Mouse (Mus musculus) urinary bladder, postnatal 0 days (tissue): ENCODE measurements around the gene Rcn3. TPM values are rescaled to one million over a fixed set of nuclear protein-coding genes. Genes with fewer than 3 reads are reported as not detected.

ENCODE experiments used
- microRNA counts: library from miRNA; unstranded; fragments of <30 nt; microRNA quantifications from one replicate; lab custom pipeline; 2016
- microRNA-seq: library from miRNA; unstranded; fragments of <30 nt; microRNA quantifications from one replicate; pipeline ENCODE4, GENCODE M21; 2016
- polyA plus RNA-seq: library from polyadenylated mRNA; unstranded; fragments of >200 nt; fragmentation: Nextera tagmentation; extraction: Ambion mirVana; gene quantifications from 2 replicates; pipeline ENCODE4 v1.2.1, GENCODE M21; 2015

Rcn3 gene
- polyA plus RNA-seq, result 345 and 360 TPM in 2 replicates

GRCm38 (mm10) chr7:45092048-45092447 lies at the start of gene Rcn3:
Gene Rcn3 (minus strand): TSS chr7:45092221.

GRCm38 (mm10) chr7:45135993-45136567 lies 44.1 kb upstream of the Rcn3 start, which contains the start of the genes Gm45713 and Flt3l:
Gene Gm45713 (minus strand): TSS chr7:45136231.
Gene Flt3l (minus strand): TSS chr7:45136432.

GRCm38 (mm10) chr7:45128624-45129246 lies 36.7 kb upstream of the Rcn3 start, which contains the start of gene Rpl13a:
Gene Rpl13a (minus strand): TSS chr7:45128761.

GRCm38 (mm10) chr7:45124224-45125143 lies 32.5 kb upstream of the Rcn3 start, which contains the start of gene Rps11:
Gene Rps11 (minus strand): TSS chr7:45124439.

GRCm38 (mm10) chr7:45103652-45104180 lies 11.7 kb upstream of the Rcn3 start, which contains the start of gene Fcgrt:
Gene Fcgrt (minus strand): TSS chr7:45103851.

GRCm38 (mm10) chr7:45062239-45062835 lies 29.7 kb downstream of the Rcn3 start, which contains the start of the genes Nosip and Prrg2:
Gene Nosip (plus strand): TSS chr7:45062429.
Gene Prrg2 (minus strand): TSS chr7:45062677.

GRCm38 (mm10) chr7:45052862-45053116 lies 39.2 kb downstream of the Rcn3 start, which contains the start of gene Prr12:
Gene Prr12 (minus strand): TSS chr7:45052881.

MicroRNAs encoded within 50 kb of the gene (microRNA counts, 519-probe panel; counts per million panel counts)
- microRNA mmu-miR-150 (lab: Ali Mortazavi, UCI), result 3,260 counts per million, percentile 53 among the panel's probes with 10 or more counts

Small RNA genes lying within 50 kb of the gene (microRNA-seq; reads per million reads assigned to microRNA genes)
- gene Mir150 (67.4 reads per million, percentile 43 among the genes with 10 or more reads in this experiment), gene Mir5121 (20.4 reads per million, percentile 28 among the genes with 10 or more reads in this experiment)

Other genes with a start within 250 kb of the Rcn3 start
- gene Akt1s1, start 243.2 kb downstream of the Rcn3 start, polyA plus RNA-seq, result 89.9 and 95.2 TPM in 2 replicates
- 40.6 and 43.1 TPM in 2 replicates for gene Tbc1d17, start 243.1 kb downstream of the Rcn3 start, polyA plus RNA-seq
- 23.5 and 32.3 TPM in 2 replicates for gene Pnkp, start 235.1 kb downstream of the Rcn3 start, polyA plus RNA-seq
- gene Ptov1, start 222.4 kb downstream of the Rcn3 start, polyA plus RNA-seq, result 204 and 244 TPM in 2 replicates
- gene Med25, start 199.5 kb downstream of the Rcn3 start, polyA plus RNA-seq, result 56.3 and 58.9 TPM in 2 replicates
- gene Fuz, start 196.1 kb downstream of the Rcn3 start, polyA plus RNA-seq, result 27.5 and 29.3 TPM in 2 replicates
- gene Ap2a1, start 162.7 kb downstream of the Rcn3 start, polyA plus RNA-seq, result 32.3 and 40.8 TPM in 2 replicates
- 0.23 and 0.39 TPM in 2 replicates for gene Tsks, start 149.0 kb downstream of the Rcn3 start, polyA plus RNA-seq
- gene Cpt1c, start 117.4 kb downstream of the Rcn3 start, polyA plus RNA-seq, result 10.1 and 10.3 TPM in 2 replicates
- gene Prmt1, start 105.7 kb downstream of the Rcn3 start, polyA plus RNA-seq, result 237 and 244 TPM in 2 replicates
- gene Irf3, start 94.6 kb downstream of the Rcn3 start, polyA plus RNA-seq, result 52.3 and 56.8 TPM in 2 replicates
- gene Bcl2l12, start 93.5 kb downstream of the Rcn3 start, polyA plus RNA-seq, result 31.9 and 33.3 TPM in 2 replicates
- 22.9 and 24.6 TPM in 2 replicates for gene Scaf1, start 75.9 kb downstream of the Rcn3 start, polyA plus RNA-seq
- 342 and 359 TPM in 2 replicates for gene Rras, start 74.3 kb downstream of the Rcn3 start, polyA plus RNA-seq
- gene Prr12, start 39.3 kb downstream of the Rcn3 start, polyA plus RNA-seq, result 4.3 and 5.6 TPM in 2 replicates
- gene Nosip, start 29.8 kb downstream of the Rcn3 start, polyA plus RNA-seq, result 33.7 and 38.6 TPM in 2 replicates
- 22.6 and 23.4 TPM in 2 replicates for gene Prrg2, start 29.5 kb downstream of the Rcn3 start, polyA plus RNA-seq
- gene Fcgrt, start 11.6 kb upstream of the Rcn3 start, polyA plus RNA-seq, result 134 and 152 TPM in 2 replicates
- 1,079 and 1,156 TPM in 2 replicates for gene Rps11, start 32.2 kb upstream of the Rcn3 start, polyA plus RNA-seq
- 1,221 and 1,252 TPM in 2 replicates for gene Rpl13a, start 36.5 kb upstream of the Rcn3 start, polyA plus RNA-seq
- gene Gm45713, start 44.0 kb upstream of the Rcn3 start, polyA plus RNA-seq, result 0.22 and 0.60 TPM in 2 replicates
- gene Flt3l, start 44.2 kb upstream of the Rcn3 start, polyA plus RNA-seq, result 3.5 and 4.9 TPM in 2 replicates
- gene Pih1d1, start 62.1 kb upstream of the Rcn3 start, polyA plus RNA-seq, result 52.0 and 54.3 TPM in 2 replicates
- 19.3 and 21.1 TPM in 2 replicates for gene Aldh16a1, start 62.4 kb upstream of the Rcn3 start, polyA plus RNA-seq
- gene Slc17a7, start 71.7 kb upstream of the Rcn3 start, polyA plus RNA-seq, result 0.08 TPM in 1 of 2 replicates, not detected in the other
- not detected in 2 replicates for gene Gfy, start 87.3 kb upstream of the Rcn3 start, polyA plus RNA-seq
- gene Pth2, start 88.8 kb upstream of the Rcn3 start, polyA plus RNA-seq, result not detected in 2 replicates
- gene Ccdc155, start 112.7 kb upstream of the Rcn3 start, polyA plus RNA-seq, result 0.26 and 0.35 TPM in 2 replicates
- gene Dkkl1, start 119.9 kb upstream of the Rcn3 start, polyA plus RNA-seq, result 13.9 and 16.5 TPM in 2 replicates
- 39.4 and 41.4 TPM in 2 replicates for gene Tead2, start 123.5 kb upstream of the Rcn3 start, polyA plus RNA-seq
- 4.2 and 18.7 TPM in 2 replicates for gene Cd37, start 146.9 kb upstream of the Rcn3 start, polyA plus RNA-seq
- gene Slc6a16, start 148.9 kb upstream of the Rcn3 start, polyA plus RNA-seq, result not detected in 2 replicates
- not detected in 2 replicates for gene Slc6a21, start 185.3 kb upstream of the Rcn3 start, polyA plus RNA-seq
- 17.6 and 18.0 TPM in 2 replicates for gene Trpm4, start 241.6 kb upstream of the Rcn3 start, polyA plus RNA-seq
- gene Hrc, start 243.1 kb upstream of the Rcn3 start, polyA plus RNA-seq, result 0.17 and 0.27 TPM in 2 replicates